ENCODE assay signal across 19 mouse cellular contexts in the genomic region with DNA sequence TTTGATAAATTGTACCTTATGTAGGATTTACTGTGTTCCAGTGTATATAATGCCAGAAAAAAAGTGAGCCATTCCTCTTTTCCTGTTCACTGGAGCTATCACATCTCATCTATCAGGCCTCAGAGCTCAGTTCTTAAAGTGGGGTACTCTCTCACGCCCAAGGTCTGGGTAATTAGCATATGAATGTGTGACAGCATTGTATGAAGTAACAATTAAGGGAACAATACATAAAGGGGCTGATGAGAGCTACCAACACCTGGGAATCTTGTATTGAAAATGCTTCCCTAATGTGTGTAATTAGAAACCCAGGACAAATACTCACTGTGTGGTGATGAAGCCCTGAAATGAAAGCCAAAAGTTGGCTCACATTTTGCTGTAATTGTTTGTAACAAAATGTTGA. TPM values are rescaled to one million over a fixed set of nuclear protein-coding genes. Genes with fewer than 3 reads are reported as not detected.
DNase-seq lines count a peak whose midpoint lies in the region; ATAC-seq and TF ChIP-seq lines count a peak whose summit lies in the region.
"Had no signal": no experiment of that assay in that cellular context is flagged by ENCODE, and none has a peak within 500 bp of the region (broad histone marks: within the 10 kb centered on the region; RNA-seq: fewer than 3 reads in every experiment).

No protein-coding gene starts in this region.

- TF ChIP-seq POLR2A in lung, adult 2 months (IDR thresholded peaks at IDR 0.05; ENCODE audit: borderline replicate concordance, extremely low read depth, low read depth, low read length): no peak

- intact Hi-C loops in gastrocnemius, postnatal 36 days (cut with DNase I): no loop called here

- no peaks in the 10 kb centered on the region for H3K27me3 ChIP-seq in embryonic facial prominence, embryonic 11.5 days (ENCODE audit: control insufficient read depth, insufficient read depth, low read length)
- no peaks in the 10 kb centered on the region for H3K27me3 ChIP-seq in embryonic facial prominence, embryonic 10.5 days (replicated peaks; ENCODE audit: low read depth, poor library complexity, severe bottlenecking)
- H3K27me3 ChIP-seq in hindbrain, embryonic 12.5 days: no peaks in the 10 kb centered on the region
- no peaks in the 10 kb centered on the region for H3K27me3 ChIP-seq in neural tube, embryonic 13.5 days
- H3K27me3 ChIP-seq: embryonic facial prominence, embryonic 13.5 days; lung, embryonic 15.5 days had no signal

- H3K4me1 ChIP-seq in embryonic facial prominence, embryonic 11.5 days (ENCODE audit: control insufficient read depth, insufficient read depth, low read length): no peaks in the 10 kb centered on the region
- H3K4me1 ChIP-seq in embryonic facial prominence, embryonic 10.5 days: 0 out of 2 replicates have a peak, but pooled peaks cover 4% of the 10 kb centered on the region
- H3K4me1 ChIP-seq in hindbrain, embryonic 12.5 days: peaks cover 7% of the 10 kb centered on the region
- peaks cover 10% of the 10 kb centered on the region for H3K4me1 ChIP-seq in neural tube, embryonic 13.5 days (replicated peaks)
- no peaks in the 10 kb centered on the region for H3K4me1 ChIP-seq in lung, adult 2 months (ENCODE audit: control insufficient read depth, insufficient read depth, low read length)
- H3K4me1 ChIP-seq: embryonic facial prominence, embryonic 13.5 days; lung, embryonic 15.5 days had no signal

- peak; percentile 65 for ATAC-seq in embryonic facial prominence, embryonic 11.5 days (replicated peaks; ENCODE audit: insufficient number of reproducible peaks, low FRiP score, low TSS enrichment, low read depth)
- peak; percentile 90 for ATAC-seq in hindbrain, embryonic 12.5 days (ENCODE audit: low FRiP score)
- peak; percentile 63 for ATAC-seq in neural tube, embryonic 13.5 days (ENCODE audit: low read depth)
- ATAC-seq: activated CD4-positive, CD25-positive, alpha-beta regulatory T cell, adult 4 months had no signal

- no peak overlapping the region for H3K27ac ChIP-seq in embryonic facial prominence, embryonic 11.5 days (replicated peaks; ENCODE audit: low read depth, low read length)
- no peak overlapping the region for H3K27ac ChIP-seq in embryonic facial prominence, embryonic 10.5 days (replicated peaks)
- H3K27ac ChIP-seq in hindbrain, embryonic 12.5 days: 0 out of 2 replicates have a peak overlapping the region, but pooled peaks have one; percentile 17
- H3K27ac ChIP-seq in neural tube, embryonic 13.5 days (replicated peaks): peak overlapping the region; percentile 23
- H3K27ac ChIP-seq: embryonic facial prominence, embryonic 13.5 days; heart, adult 2 months; lung, embryonic 15.5 days; stomach, postnatal 0 days had no signal

- H3K9ac ChIP-seq in embryonic facial prominence, embryonic 11.5 days (replicated peaks; ENCODE audit: low read length): no peak overlapping the region
- H3K9ac ChIP-seq in hindbrain, embryonic 12.5 days: no peak overlapping the region
- no peak overlapping the region for H3K9ac ChIP-seq in neural tube, embryonic 13.5 days
- H3K9ac ChIP-seq: embryonic facial prominence, embryonic 13.5 days; lung, embryonic 15.5 days had no signal

- no peaks in the 10 kb centered on the region for H3K9me3 ChIP-seq in embryonic facial prominence, embryonic 11.5 days (replicated peaks; ENCODE audit: control insufficient read depth, low read length)
- no peaks in the 10 kb centered on the region for H3K9me3 ChIP-seq in embryonic facial prominence, embryonic 10.5 days
- no peaks in the 10 kb centered on the region for H3K9me3 ChIP-seq in hindbrain, embryonic 12.5 days (replicated peaks)
- H3K9me3 ChIP-seq in neural tube, embryonic 13.5 days: no peaks in the 10 kb centered on the region
- H3K9me3 ChIP-seq: embryonic facial prominence, embryonic 13.5 days; lung, embryonic 15.5 days had no signal

- WGBS in embryonic facial prominence, embryonic 11.5 days: 10% methylated on average over 1 of the region's 1 CpGs
- WGBS in embryonic facial prominence, embryonic 10.5 days: 12% methylated on average over 1 of the region's 1 CpGs
- 2% methylated on average over 1 of the region's 1 CpGs for WGBS in hindbrain, embryonic 12.5 days
- 6% methylated on average over 1 of the region's 1 CpGs for WGBS in neural tube, embryonic 13.5 days
- 30% methylated on average over 1 of the region's 1 CpGs for WGBS in lung, adult 2 months

- H3K36me3 ChIP-seq in embryonic facial prominence, embryonic 11.5 days (replicated peaks; ENCODE audit: control insufficient read depth, insufficient read depth, low read depth, low read length): no peaks in the 10 kb centered on the region
- H3K36me3 ChIP-seq in embryonic facial prominence, embryonic 10.5 days (replicated peaks): no peaks in the 10 kb centered on the region
- no peaks in the 10 kb centered on the region for H3K36me3 ChIP-seq in hindbrain, embryonic 12.5 days
- no peaks in the 10 kb centered on the region for H3K36me3 ChIP-seq in neural tube, embryonic 13.5 days
- H3K36me3 ChIP-seq: embryonic facial prominence, embryonic 13.5 days; lung, embryonic 15.5 days had no signal

- H3K4me2 ChIP-seq in embryonic facial prominence, embryonic 11.5 days (ENCODE audit: low read depth, low read length): no peak overlapping the region
- no peak overlapping the region for H3K4me2 ChIP-seq in hindbrain, embryonic 12.5 days (replicated peaks)
- H3K4me2 ChIP-seq in neural tube, embryonic 13.5 days: no peak overlapping the region
- H3K4me2 ChIP-seq: embryonic facial prominence, embryonic 13.5 days; lung, embryonic 15.5 days had no signal

- no peak for TF ChIP-seq CTCF in lung, adult 2 months (IDR thresholded peaks at IDR 0.05; ENCODE audit: insufficient read depth, low read length)

- no peak overlapping the region for H3K4me3 ChIP-seq in embryonic facial prominence, embryonic 11.5 days (ENCODE audit: low read depth, low read length)
- no peak overlapping the region for H3K4me3 ChIP-seq in embryonic facial prominence, embryonic 10.5 days
- no peak overlapping the region for H3K4me3 ChIP-seq in hindbrain, embryonic 12.5 days
- H3K4me3 ChIP-seq in neural tube, embryonic 13.5 days: no peak overlapping the region
- H3K4me3 ChIP-seq in lung, adult 2 months (replicated peaks; ENCODE audit: extremely low read depth, low read depth, low read length): no peak overlapping the region
- H3K4me3 ChIP-seq: embryonic facial prominence, embryonic 13.5 days; heart, adult 2 months; lung, embryonic 15.5 days had no signal

- peak; percentile 17 for DNase-seq in embryonic facial prominence, embryonic 11.5 days (ENCODE audit: low spot score)
- DNase-seq in embryonic facial prominence, embryonic 10.5 days (ENCODE audit: low spot score): no peak
- peak; percentile 14 for DNase-seq in embryo, embryonic 11 days
- no peak for DNase-seq in lung, adult 2 months
- DNase-seq in ovary, postnatal 14 days (ENCODE audit: low spot score): no peak
- DNase-seq in gastrocnemius, postnatal 36 days: no peak
- DNase-seq: cerebellum, adult 9-10 months; heart, adult 2 months; heart, postnatal 14 days; kidney, adult 2 months; liver; spleen, adult 18-20 months had no signal

RNA-seq across cellular contexts. Expression of a gene that starts 47.6 kb away (rescaled TPM):
- polyA plus RNA-seq in embryonic facial prominence, embryonic 11.5 days (2014; fragmentation: Nextera tagmentation; extraction: Ambion mirVana): 10.1 and 11.9 TPM in 2 replicates
- 9.4 and 9.9 TPM in 2 replicates for polyA plus RNA-seq in embryonic facial prominence, embryonic 10.5 days (2016; fragmentation: Nextera tagmentation; extraction: Ambion mirVana)
- polyA plus RNA-seq in hindbrain, embryonic 12.5 days (2016; fragmentation: Nextera tagmentation; extraction: Ambion mirVana): 33.7 and 35.8 TPM in 2 replicates
- 36.6 and 36.8 TPM in 2 replicates for polyA plus RNA-seq in neural tube, embryonic 13.5 days (2015; fragmentation: Nextera tagmentation; extraction: Ambion mirVana)
- polyA plus RNA-seq in lung, adult 2 months (2012; rRNA removed): 1.1 and 1.8 TPM in 2 replicates
- total RNA-seq in gastrocnemius, postnatal 36 days (2021): under 1 TPM; 0.30 to 0.46 TPM
- total RNA-seq: monocyte, adult 5-6 weeks had no signal

Comparison
In these comparisons a context has a peak if more than half of its experiments do, and no peak if none do; other contexts are left out.
1. DNase-seq: peak in embryonic facial prominence, embryonic 11.5 days (single experiment) and embryo, embryonic 11 days (single experiment); none in embryonic facial prominence, embryonic 10.5 days (single experiment), lung, adult 2 months (single experiment), ovary, postnatal 14 days (single experiment) and gastrocnemius, postnatal 36 days (0 of 2).
2. H3K27ac ChIP-seq: peak in hindbrain, embryonic 12.5 days (single experiment) and neural tube, embryonic 13.5 days (single experiment); none in embryonic facial prominence, embryonic 11.5 days (single experiment) and embryonic facial prominence, embryonic 10.5 days (single experiment).
3. Peak in every context shown above with its lines, with median percentiles within 50 percentile points of each other: ATAC-seq.